Mouse (Mus musculus) kidney, embryonic 16.5 days (tissue): ENCODE measurements around the gene Klf6. TPM values are rescaled to one million over a fixed set of nuclear protein-coding genes. Genes with fewer than 3 reads are reported as not detected.
A peak's percentile ranks its signal among the peaks of the same experiment; 100 is the strongest.

Experiments used
- ATAC-seq: fragments of 200-750 bp; cut with Nextera tagmentation; 2 replicates; pipeline ENCODE4 v1.8.0; 2017; ENCODE audit warnings: moderate TSS enrichment; ENCODE audit not compliant: low FRiP score, low TSS enrichment
- H3K27ac ChIP-seq: fragments of 300-500 bp; sonication (generic); 2 replicates; pipeline ENCODE4 v1.5.1; 2014; ENCODE audit warnings: low read length
- H3K27me3 ChIP-seq: fragments of 300-500 bp; sonication (generic); 2 replicates; pipeline ENCODE4 v1.6.1; 2014; ENCODE audit warnings: low read length, control low read depth, mixed read lengths; ENCODE audit not compliant: insufficient read depth
- H3K36me3 ChIP-seq: fragments of 300-500 bp; sonication (generic); 2 replicates; pipeline ENCODE4 v1.6.1; 2014; ENCODE audit warnings: low read length, control low read depth, mixed read lengths; ENCODE audit not compliant: insufficient read depth
- H3K4me1 ChIP-seq: fragments of 300-500 bp; sonication (generic); 2 replicates; pipeline ENCODE4 v1.6.1; 2014; ENCODE audit warnings: low read length, control low read depth, mixed read lengths; ENCODE audit not compliant: insufficient read depth
- H3K4me2 ChIP-seq: fragments of 300-500 bp; sonication (generic); replicated peaks from 2 replicates; pipeline ENCODE4 v1.6.1; 2014; ENCODE audit warnings: low read depth, low read length
- H3K4me3 ChIP-seq: fragments of 300-500 bp; sonication (generic); 2 replicates; pipeline ENCODE4 v1.5.1; 2014; ENCODE audit warnings: mild to moderate bottlenecking, low read length
- H3K9ac ChIP-seq: fragments of 300-500 bp; sonication (generic); replicated peaks from 2 replicates; pipeline ENCODE4 v1.6.1; 2014; ENCODE audit warnings: low read length
- H3K9me3 ChIP-seq: fragments of 300-500 bp; sonication (generic); 2 replicates; pipeline ENCODE4 v1.6.1; 2016; ENCODE audit warnings: low read length, control low read depth
- WGBS: fragments of 180-500 bp; shearing (Covaris S2); extraction: QIAGEN DNeasy Blood & Tissue Kit; methylation state at CpG from one replicate; pipeline ENCODE4 v1.1.7; 2014; 5-methylcytosine and 5-hydroxymethylcytosine counted together
- polyA plus RNA-seq: library from polyadenylated mRNA; unstranded; fragments of >200 nt; fragmentation: Nextera tagmentation; extraction: Ambion mirVana; gene quantifications from 2 replicates; pipeline ENCODE4 v1.2.1, GENCODE M21; 2015

Klf6 gene
- 57.3 and 65.4 TPM in 2 replicates for polyA plus RNA-seq

GRCm38 (mm10) chr13:5861157-5862002 lies at the start of gene Klf6:
Gene Klf6, plus strand, starts transcription at chr13:5861482.
- peak; percentile 99 for ATAC-seq
- H3K27ac ChIP-seq, result peak within 1 kb of the TSS; percentile 99
- peaks cover 20% of the 10 kb centered on the region for H3K4me1 ChIP-seq
- peak within 1 kb of the TSS; percentile 83 for H3K4me2 ChIP-seq
- WGBS, result under 1% methylated on average over 54 of the region's 60 CpGs
- H3K4me3 ChIP-seq, result peak within 1 kb of the TSS; percentile 85
- no peaks in the 10 kb centered on the region for H3K27me3 ChIP-seq
- no peaks in the 10 kb centered on the region for H3K9me3 ChIP-seq
- peak within 1 kb of the TSS; percentile 95 for H3K9ac ChIP-seq
- peaks cover 15% of the 10 kb centered on the region for H3K36me3 ChIP-seq

- no peak for ATAC-seq
These were observed 47.8 kb upstream of the Klf6 start for GRCm38 (mm10) chr13:5813433-5813832.

GRCm38 (mm10) chr13:5817250-5817649 lies 44.0 kb upstream of the Klf6 start:
- Histone ChIP-seq H3K36me3 (no peaks in the 10 kb centered on the region), H3K9ac (no peak overlapping the region), H3K9me3 (no peaks in the 10 kb centered on the region), H3K27me3 (no peaks in the 10 kb centered on the region), H3K4me2 (no peak overlapping the region), H3K4me1 (no peaks in the 10 kb centered on the region), H3K27ac (no peak overlapping the region), H3K4me3 (no peak overlapping the region)
- 81% methylated on average over 3 of the region's 3 CpGs for WGBS
- ATAC-seq, result no peak

More at GRCm38 (mm10) chr13:5813433-5813832, 47.8 kb upstream of the Klf6 start:
- H3K9me3 ChIP-seq, result no peaks in the 10 kb centered on the region
- H3K27ac ChIP-seq, result no peak overlapping the region
- no peak overlapping the region for H3K4me3 ChIP-seq
- no peak overlapping the region for H3K4me2 ChIP-seq
- no peaks in the 10 kb centered on the region for H3K4me1 ChIP-seq
- no peaks in the 10 kb centered on the region for H3K36me3 ChIP-seq
- H3K27me3 ChIP-seq, result no peaks in the 10 kb centered on the region
- H3K9ac ChIP-seq, result no peak overlapping the region
- WGBS, result 83% methylated on average over 9 of the region's 9 CpGs

- no peaks in the 10 kb centered on the region for H3K27me3 ChIP-seq
- H3K9ac ChIP-seq, result no peak overlapping the region
- no peaks in the 10 kb centered on the region for H3K9me3 ChIP-seq
- H3K4me2 ChIP-seq, result no peak overlapping the region
- H3K4me3 ChIP-seq, result no peak overlapping the region
- no peak for ATAC-seq
- H3K36me3 ChIP-seq, result no peaks in the 10 kb centered on the region
- H3K4me1 ChIP-seq, result no peaks in the 10 kb centered on the region
- H3K27ac ChIP-seq, result no peak overlapping the region
- 55% methylated on average over 3 of the region's 3 CpGs for WGBS
These were observed 42.1 kb upstream of the Klf6 start for GRCm38 (mm10) chr13:5819173-5819572.

- no peaks in the 10 kb centered on the region for H3K27me3 ChIP-seq
These were observed 38.7 kb upstream of the Klf6 start for GRCm38 (mm10) chr13:5822586-5822985.

GRCm38 (mm10) chr13:5823150-5823549 lies 38.1 kb upstream of the Klf6 start:
- Histone ChIP-seq H3K36me3 (no peaks in the 10 kb centered on the region), H3K4me3 (no peak overlapping the region), H3K27me3 (no peaks in the 10 kb centered on the region), H3K9ac (no peak overlapping the region), H3K9me3 (no peaks in the 10 kb centered on the region), H3K27ac (no peak overlapping the region), H3K4me1 (no peaks in the 10 kb centered on the region), H3K4me2 (no peak overlapping the region)
- ATAC-seq, result no peak
- 81% methylated on average over 7 of the region's 7 CpGs for WGBS

More at GRCm38 (mm10) chr13:5822586-5822985, 38.7 kb upstream of the Klf6 start:
- Histone ChIP-seq H3K4me2 (0 out of 2 replicates have a peak overlapping the region, but pooled peaks have one; percentile 2), H3K27ac (no peak overlapping the region), H3K4me3 (no peak overlapping the region), H3K4me1 (no peaks in the 10 kb centered on the region), H3K9me3 (no peaks in the 10 kb centered on the region), H3K36me3 (no peaks in the 10 kb centered on the region), H3K9ac (no peak overlapping the region)
- 54% methylated on average over 11 of the region's 11 CpGs for WGBS
- peak; percentile 61; the same call in 1 of the 2 replicates for ATAC-seq

- WGBS, result 77% methylated on average over 8 of the region's 8 CpGs
- H3K27me3 ChIP-seq, result no peaks in the 10 kb centered on the region
- H3K4me1 ChIP-seq, result no peaks in the 10 kb centered on the region
- no peaks in the 10 kb centered on the region for H3K9me3 ChIP-seq
- no peak overlapping the region for H3K4me2 ChIP-seq
- no peak overlapping the region for H3K4me3 ChIP-seq
- no peak overlapping the region for H3K9ac ChIP-seq
- ATAC-seq, result no peak
- H3K36me3 ChIP-seq, result no peaks in the 10 kb centered on the region
- no peak overlapping the region for H3K27ac ChIP-seq
These were observed 37.0 kb upstream of the Klf6 start for GRCm38 (mm10) chr13:5824189-5824815.

- Histone ChIP-seq H3K27me3 (no peaks in the 10 kb centered on the region), H3K27ac (no peak overlapping the region), H3K9me3 (no peaks in the 10 kb centered on the region), H3K9ac (no peak overlapping the region), H3K4me1 (no peaks in the 10 kb centered on the region), H3K36me3 (no peaks in the 10 kb centered on the region), H3K4me2 (no peak overlapping the region), H3K4me3 (no peak overlapping the region)
- ATAC-seq, result peak; percentile 46; the same call in 1 of the 2 replicates
- 39% methylated on average over 9 of the region's 9 CpGs for WGBS
These were observed 35.0 kb upstream of the Klf6 start for GRCm38 (mm10) chr13:5826170-5826827.

GRCm38 (mm10) chr13:5831976-5832375 lies 29.3 kb upstream of the Klf6 start:
- 17% methylated on average over 7 of the region's 7 CpGs for WGBS
- no peak for ATAC-seq
- H3K36me3 ChIP-seq, result no peaks in the 10 kb centered on the region

More at GRCm38 (mm10) chr13:5831976-5832375, 29.3 kb upstream of the Klf6 start:
- no peaks in the 10 kb centered on the region for H3K4me1 ChIP-seq
- no peaks in the 10 kb centered on the region for H3K9me3 ChIP-seq
- no peak overlapping the region for H3K4me2 ChIP-seq
- no peak overlapping the region for H3K9ac ChIP-seq
- H3K4me3 ChIP-seq, result no peak overlapping the region
- H3K27ac ChIP-seq, result no peak overlapping the region
- no peaks in the 10 kb centered on the region for H3K27me3 ChIP-seq
